Mouse (Mus musculus) telencephalon, adult 2 months (tissue): ENCODE results near the gene Mrpl38.

Experiments
- DNase-seq: peaks from one replicate; pipeline ENCODE4 v3.0.0-alpha.2; 2011; ENCODE audit warnings: low read depth, low spot score

Gene Mrpl38

DNA sequence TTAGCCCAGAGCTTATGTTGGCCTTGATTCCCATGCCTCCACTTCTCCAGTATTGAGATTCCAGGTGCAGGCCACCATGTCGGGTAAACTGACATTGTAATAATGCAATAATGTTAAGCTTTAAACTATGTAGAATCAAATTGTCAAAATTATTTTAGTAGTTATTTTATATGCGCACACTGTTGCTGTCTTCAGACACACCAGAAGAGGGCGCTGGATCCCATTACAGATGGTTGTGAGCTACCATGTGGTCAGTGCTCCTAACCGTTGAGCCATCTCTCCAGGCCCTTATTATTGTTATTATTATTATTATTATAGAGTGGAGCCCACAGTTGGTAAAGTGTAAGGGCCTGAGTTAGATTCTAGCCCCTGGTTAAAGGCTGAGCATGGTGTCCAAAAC, 27.6 kb downstream of the Mrpl38 start:
- DNase-seq: no peak

DNA sequence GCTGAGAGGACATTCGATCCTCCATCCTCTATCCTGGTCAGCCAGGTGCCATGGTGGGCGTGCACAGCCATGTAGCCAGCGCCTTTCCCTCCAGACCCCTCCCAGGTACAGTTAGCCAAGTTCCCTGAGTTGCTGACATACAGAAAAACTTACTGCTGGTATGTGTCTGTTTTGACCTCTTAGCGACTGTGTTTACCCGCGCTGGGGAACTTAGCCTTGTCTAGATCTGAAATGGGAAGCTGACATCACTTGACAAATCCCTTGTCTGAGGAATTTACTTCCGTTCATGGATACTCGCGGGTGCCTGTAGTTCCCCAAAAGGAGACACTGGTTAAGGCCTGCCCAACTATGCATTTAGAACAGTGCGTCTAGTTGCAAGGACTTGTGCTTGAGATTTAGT, 28.1 kb downstream of the Mrpl38 start:
- no peak for DNase-seq

DNA sequence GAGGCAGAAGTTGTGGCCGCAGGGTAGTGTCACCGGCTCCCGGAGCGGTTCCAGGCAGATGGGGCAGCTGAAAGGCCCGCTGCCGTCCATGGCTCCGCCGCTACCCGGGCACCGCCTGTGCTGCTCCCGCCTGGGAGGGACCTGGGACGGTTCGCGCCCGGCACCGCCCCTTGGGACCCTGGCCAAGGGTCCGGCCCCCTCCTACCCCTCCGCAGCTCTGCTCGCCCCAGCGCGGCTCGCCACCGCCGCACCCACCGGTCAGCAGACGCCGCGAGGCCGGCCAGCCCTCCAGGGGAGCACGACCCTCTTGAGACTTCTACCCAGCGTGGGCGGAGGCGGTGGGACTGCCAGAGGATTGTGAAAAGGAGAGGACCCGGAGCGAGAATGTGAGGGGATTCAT, 28.5 kb downstream of the Mrpl38 start:
- no peak for DNase-seq

GRCm38 (mm10) chr11:116109441-116110081, 29.1 kb downstream of the Mrpl38 start:
- no peak for DNase-seq

GRCm38 (mm10) chr11:116108464-116109137, 30.1 kb downstream of the Mrpl38 start:
- DNase-seq: no peak

DNA sequence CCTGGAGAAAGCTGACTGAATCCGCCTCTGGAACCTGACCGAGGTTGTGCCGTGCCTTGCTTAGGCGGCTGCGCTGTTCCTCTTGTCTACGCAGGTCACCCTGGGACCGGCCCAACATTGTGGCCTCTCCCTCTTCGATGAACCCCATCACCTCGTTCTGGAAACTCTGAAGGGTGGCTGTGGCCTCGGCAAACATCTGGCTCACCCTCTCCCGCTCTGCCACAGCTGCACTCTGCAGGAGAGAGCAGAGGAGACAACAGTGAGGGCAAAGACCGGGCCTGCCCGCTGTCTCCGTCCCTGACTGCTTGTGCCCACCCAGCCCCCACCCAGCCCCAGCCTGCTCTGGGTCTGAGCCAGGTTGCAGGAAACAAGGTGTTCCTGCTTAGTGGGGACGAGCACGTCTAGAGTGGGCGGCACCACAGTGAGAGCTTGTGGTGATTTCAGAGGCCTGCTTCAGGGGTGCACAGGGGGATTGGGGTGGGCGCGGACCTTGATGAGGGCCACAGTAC, 30.8 kb downstream of the Mrpl38 start:
- no peak for DNase-seq

DNA sequence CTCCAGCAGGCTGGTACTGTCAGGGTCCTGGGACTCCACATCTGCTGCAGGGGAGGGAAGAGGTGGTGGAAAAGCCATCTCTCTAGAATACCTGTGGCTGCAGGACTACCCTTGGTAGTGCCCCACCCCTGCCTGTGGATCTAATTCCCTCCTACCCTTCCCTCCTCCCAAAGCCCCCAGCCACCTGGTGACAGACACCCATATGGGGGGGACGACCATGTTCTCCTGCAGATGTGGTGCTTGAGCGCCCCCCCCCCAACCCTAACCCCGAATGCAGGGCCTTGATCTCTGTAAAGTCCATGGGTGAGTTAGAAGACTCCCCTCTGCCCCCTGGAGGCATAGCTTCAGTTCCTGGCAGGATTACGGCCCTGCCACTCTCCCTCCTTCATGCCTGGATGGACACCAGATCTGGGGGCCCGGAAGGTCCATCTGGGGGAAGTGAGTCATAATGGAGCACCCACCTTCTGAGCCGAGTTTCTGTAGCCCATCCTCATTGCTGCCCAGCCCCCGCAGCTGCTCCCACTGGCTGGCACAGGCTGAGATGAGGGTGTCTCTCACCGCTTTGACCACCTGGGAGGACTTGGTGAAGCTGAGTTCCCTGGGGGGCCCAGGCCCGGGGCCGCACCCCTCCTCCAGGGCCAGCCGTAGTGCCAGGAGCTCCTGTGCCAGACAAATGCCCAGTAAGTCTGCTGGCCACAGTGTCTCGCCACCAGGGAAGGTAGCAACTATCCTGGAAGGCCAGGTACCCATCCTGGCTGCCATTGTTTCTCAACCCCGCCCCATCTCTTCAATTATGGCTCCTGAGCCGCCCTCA, 31.5 kb downstream of the Mrpl38 start:
- no peak for DNase-seq

GRCm38 (mm10) chr11:116106154-116106962, 32.3 kb downstream of the Mrpl38 start:
- DNase-seq: no peak

- no peak for DNase-seq
Measured at GRCm38 (mm10) chr11:116105065-116105464, 33.6 kb downstream of the Mrpl38 start.

DNA sequence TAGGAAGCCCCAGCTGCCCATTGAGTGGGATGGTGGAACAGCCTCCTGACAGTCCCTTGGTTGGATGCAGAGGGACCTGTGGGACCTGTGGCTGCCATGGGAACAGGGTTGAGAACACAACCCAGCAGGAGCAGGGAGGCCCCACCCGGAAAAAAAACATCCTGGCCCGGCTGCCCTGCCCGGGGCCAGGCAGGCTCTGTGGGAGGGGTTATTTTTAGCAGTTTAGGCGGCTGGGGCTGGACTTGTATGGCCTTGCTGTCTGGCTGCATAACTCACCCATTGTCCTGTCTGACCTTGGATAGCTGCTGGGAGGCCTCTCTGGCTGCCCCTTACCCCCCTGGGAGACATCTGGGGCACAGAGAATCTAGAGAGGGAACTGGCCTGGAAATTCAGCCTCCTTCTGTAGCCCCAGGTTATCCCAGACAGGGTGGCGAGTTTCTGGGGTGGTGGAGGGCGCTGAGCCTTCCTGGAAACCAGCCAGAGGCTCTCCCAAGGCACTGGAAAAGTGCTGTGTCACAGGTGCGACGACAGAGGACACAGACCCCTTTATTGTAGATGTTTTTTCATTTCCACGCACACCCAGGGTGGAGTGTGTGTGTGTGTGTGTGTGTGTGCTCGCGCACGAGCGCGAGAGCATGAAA, 34.5 kb downstream of the Mrpl38 start:
- no peak for DNase-seq

GRCm38 (mm10) chr11:116103572-116103971, 35.1 kb downstream of the Mrpl38 start:
- no peak for DNase-seq

DNA sequence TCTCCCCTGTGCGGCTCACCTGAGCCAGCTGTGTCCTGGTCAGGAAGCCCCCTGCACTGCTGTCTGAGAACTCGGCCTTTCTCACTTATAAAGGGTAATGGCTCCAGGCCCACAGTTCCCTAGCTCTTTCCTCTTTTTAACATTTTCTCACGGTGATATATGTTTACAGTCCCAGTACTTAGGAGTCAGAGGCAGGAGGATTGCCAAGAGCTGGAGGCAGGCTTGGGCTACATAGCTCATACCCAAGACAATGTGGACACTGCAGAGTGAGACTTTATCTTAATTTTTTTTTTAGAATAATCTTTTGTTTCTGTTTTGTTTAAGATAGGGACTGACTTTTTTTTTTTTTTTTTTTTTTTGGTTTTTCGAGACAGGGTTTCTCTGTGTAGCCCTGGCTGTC, 36.2 kb downstream of the Mrpl38 start:
- no peak for DNase-seq

GRCm38 (mm10) chr11:116101931-116102381, 36.7 kb downstream of the Mrpl38 start:
- no peak for DNase-seq

DNA sequence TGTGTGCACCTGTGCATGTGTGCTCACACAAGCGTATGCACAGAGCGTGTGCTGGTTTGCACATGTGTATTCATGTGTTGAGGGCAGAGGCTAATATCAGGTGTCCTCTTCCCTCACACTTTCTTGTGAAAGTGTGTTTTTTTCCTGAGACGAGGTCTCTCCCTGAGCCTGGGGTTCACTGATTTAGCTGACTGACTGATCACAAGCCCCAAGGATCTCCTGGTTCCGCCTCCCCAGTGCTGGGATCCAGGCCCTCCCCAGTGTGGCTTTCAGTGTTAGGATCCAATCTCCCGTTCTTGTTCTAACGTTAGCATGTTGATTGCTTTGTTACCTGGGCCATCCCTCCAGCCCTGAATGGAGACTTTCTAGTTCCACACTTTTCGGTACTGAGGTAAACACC, 37.8 kb downstream of the Mrpl38 start:
- no peak for DNase-seq

- DNase-seq: no peak
Measured at GRCm38 (mm10) chr11:116100385-116100784, 38.3 kb downstream of the Mrpl38 start.

GRCm38 (mm10) chr11:116099462-116099861, 39.2 kb downstream of the Mrpl38 start:
- no peak for DNase-seq

GRCm38 (mm10) chr11:116098711-116099460, 39.8 kb downstream of the Mrpl38 start:
- DNase-seq: no peak

DNA sequence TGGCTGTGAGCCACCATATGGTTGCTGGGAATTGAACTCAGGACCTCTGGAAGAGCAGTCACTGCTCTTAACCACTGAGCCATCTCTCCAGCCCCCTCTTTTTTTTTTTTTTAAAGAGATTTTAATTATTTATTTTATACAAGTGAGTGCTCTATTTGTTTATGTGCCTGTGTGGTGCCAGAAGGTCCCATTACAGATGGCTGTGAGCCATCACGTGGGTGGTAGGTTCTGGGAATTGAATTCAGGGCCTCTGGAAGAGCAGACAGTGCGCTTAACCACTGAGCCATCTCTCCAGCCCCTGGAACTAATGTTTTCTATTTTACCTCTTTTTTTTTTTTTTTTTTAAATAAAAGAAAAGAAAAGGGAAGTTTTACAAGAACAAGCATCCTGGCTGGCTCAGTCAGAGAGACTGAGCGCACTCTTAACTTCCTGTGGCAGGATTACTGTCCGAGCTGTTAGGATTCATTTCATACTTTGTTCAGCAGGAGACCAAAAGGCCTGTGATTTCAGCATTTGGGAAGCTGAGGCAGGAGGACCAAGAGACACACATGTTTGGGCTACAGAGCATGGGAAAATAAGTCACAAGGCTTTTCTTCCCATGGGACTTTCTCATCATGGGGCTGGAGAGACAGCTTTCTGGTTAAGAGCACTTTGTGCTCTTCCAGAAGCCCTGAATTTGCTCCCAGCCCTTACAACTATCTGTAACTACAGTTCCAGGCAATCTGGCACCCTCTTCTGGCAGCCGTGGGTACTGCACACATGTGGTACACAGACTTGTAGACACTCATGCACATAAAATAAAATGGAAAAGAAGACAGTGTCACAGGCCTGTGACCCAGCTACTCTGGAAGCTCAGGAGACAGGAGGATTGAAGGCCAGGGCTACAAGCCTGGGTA, 42.2 kb downstream of the Mrpl38 start:
- DNase-seq: no peak

- DNase-seq: no peak
Measured at GRCm38 (mm10) chr11:116095573-116095972, 43.1 kb downstream of the Mrpl38 start.
